Mouse (Mus musculus): ENCODE measurements around the gene Gm20388.

GRCm38 (mm10) chr8:120050376-120050775 lies 139.7 kb downstream of the Gm20388 start:
- TF ChIP-seq CTCF (IDR thresholded peaks at IDR 0.05; ENCODE audit: extremely low read depth, insufficient read depth, low read length) (no peak), POLR2A (IDR thresholded peaks at IDR 0.05; ENCODE audit: extremely low read depth, insufficient read depth, low read length) (no peak)

Data from cortical plate, adult 2 months (tissue).